Mouse (Mus musculus): ENCODE results near the gene Cerk.

DNA sequence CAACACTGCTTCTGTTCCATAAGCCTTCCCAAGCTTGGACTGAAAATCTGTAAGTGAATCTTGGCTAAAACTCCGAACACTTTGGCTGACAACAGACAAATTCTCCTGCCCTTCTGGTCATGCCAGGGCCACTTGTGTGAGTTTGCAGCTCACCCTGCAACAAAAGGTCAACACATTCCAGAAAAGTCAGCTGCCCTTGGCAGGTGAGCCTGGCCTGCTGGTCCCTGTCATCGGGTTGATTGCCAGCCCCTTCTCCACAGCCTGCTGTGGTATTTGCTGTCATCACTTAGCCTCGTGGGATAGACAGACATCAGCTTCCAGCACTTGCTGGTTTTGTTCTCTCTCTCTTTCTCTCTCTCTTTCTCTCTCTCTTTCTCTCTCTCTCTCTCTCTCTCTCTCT, 13.8 kb downstream of the Cerk start:
- no peak for TF ChIP-seq POLR2A (IDR thresholded peaks at IDR 0.05; ENCODE audit: borderline replicate concordance, extremely low read depth, low read depth, low read length)
- TF ChIP-seq CTCF (IDR thresholded peaks at IDR 0.05; ENCODE audit: insufficient read depth, low read length), result no peak

Data from lung, adult 2 months (tissue).